Comparison of ENCODE assay signal across 11 mouse cellular contexts in genomic region chr5:142406401-142406800, GRCm38 (mm10).
"Had no signal": no experiment of that assay in that cellular context is flagged by ENCODE, and none has a peak within 500 bp of the region (broad histone marks: within the 10 kb centered on the region; RNA-seq: fewer than 3 reads in every experiment).

No protein-coding gene starts in this region.

- H3K9ac ChIP-seq: liver, embryonic 14.5 days; stomach, embryonic 15.5 days had no signal

- H3K4me2 ChIP-seq: limb, embryonic 13.5 days; midbrain, embryonic 11.5 days; stomach, embryonic 15.5 days had no signal

- ATAC-seq: intestine, embryonic 16.5 days; lung, postnatal 0 days had no signal

- H3K27me3 ChIP-seq: limb, embryonic 13.5 days; stomach, embryonic 15.5 days had no signal

- H3K27ac ChIP-seq: limb, embryonic 13.5 days; liver, embryonic 14.5 days; stomach, embryonic 15.5 days had no signal

- DNase-seq: kidney, adult 8-10 months; left cerebral cortex, postnatal 4 days; lung, adult 18-20 months; lung, postnatal 36 days; right cerebral cortex, postnatal 14 days had no signal

- H3K4me3 ChIP-seq: limb, embryonic 13.5 days; stomach, embryonic 15.5 days had no signal

- H3K36me3 ChIP-seq: stomach, embryonic 15.5 days had no signal

- H3K9me3 ChIP-seq: limb, embryonic 13.5 days; stomach, embryonic 15.5 days had no signal
